Mouse (Mus musculus): ENCODE data around the gene Hddc3. TPM values are rescaled to one million over a fixed set of nuclear protein-coding genes. Genes with fewer than 3 reads are reported as not detected.
"Not testable (repeated sequence)": the region's sequence is repeated elsewhere in the genome, so short reads cannot be mapped to it uniquely, and the experiment has no call there.

Hddc3 gene
- polyA plus RNA-seq, 1 experiment from 2014 or later: 24.9 TPM

- H3K27ac ChIP-seq (replicated peaks); H3K4me3 ChIP-seq; H3K9me3 ChIP-seq (replicated peaks); H3K27me3 ChIP-seq (ENCODE audit: low read depth, poor library complexity, severe bottlenecking); DNase-seq (ENCODE audit: low spot score): not testable (repeated sequence)
- 92% methylated on average over 4 of the region's 4 CpGs for WGBS
- peaks cover 65% of the 10 kb centered on the region for H3K36me3 ChIP-seq
- peaks cover 22% of the 10 kb centered on the region for H3K4me1 ChIP-seq
Measured at GRCm38 (mm10) chr7:80396427-80396826, 53.5 kb downstream of the Hddc3 start.

GRCm38 (mm10) chr7:80397986-80398385 is 55.1 kb downstream of the Hddc3 start:
- no peaks in the 10 kb centered on the region for H3K9me3 ChIP-seq (replicated peaks)
- H3K4me1 ChIP-seq: peaks cover 30% of the 10 kb centered on the region
- no peak overlapping the region for H3K4me3 ChIP-seq
- no peak for DNase-seq (ENCODE audit: low spot score)
- H3K36me3 ChIP-seq: peaks cover 49% of the 10 kb centered on the region
- 79% methylated on average over 9 of the region's 9 CpGs for WGBS
- H3K27me3 ChIP-seq (ENCODE audit: low read depth, poor library complexity, severe bottlenecking): peaks cover 7% of the 10 kb centered on the region; the same call in 1 of the 2 replicates
- H3K27ac ChIP-seq (replicated peaks): no peak overlapping the region

GRCm38 (mm10) chr7:80398654-80399444 is 55.9 kb downstream of the Hddc3 start:
- 72% methylated on average over 9 of the region's 9 CpGs for WGBS
- H3K27me3 ChIP-seq (ENCODE audit: low read depth, poor library complexity, severe bottlenecking): peaks cover 16% of the 10 kb centered on the region
- no peak overlapping the region for H3K27ac ChIP-seq (replicated peaks)
- H3K9me3 ChIP-seq (replicated peaks): no peaks in the 10 kb centered on the region
- no peak overlapping the region for H3K4me3 ChIP-seq
- peaks cover 41% of the 10 kb centered on the region for H3K36me3 ChIP-seq
- no peak for DNase-seq (ENCODE audit: low spot score)
- peaks cover 33% of the 10 kb centered on the region for H3K4me1 ChIP-seq

- 60% methylated on average over 5 of the region's 5 CpGs for WGBS
- H3K36me3 ChIP-seq: peaks cover 34% of the 10 kb centered on the region
- H3K4me3 ChIP-seq: no peak overlapping the region
- H3K27me3 ChIP-seq (ENCODE audit: low read depth, poor library complexity, severe bottlenecking): peaks cover 28% of the 10 kb centered on the region
- peak overlapping the region; percentile 38; the same call in 1 of the 2 replicates for H3K27ac ChIP-seq (replicated peaks)
- H3K9me3 ChIP-seq (replicated peaks): no peaks in the 10 kb centered on the region
- peaks cover 33% of the 10 kb centered on the region for H3K4me1 ChIP-seq
- no peak for DNase-seq (ENCODE audit: low spot score)
Measured at GRCm38 (mm10) chr7:80400099-80400498, 57.2 kb downstream of the Hddc3 start.

Other genes starting within 250 kb of the Hddc3 start
- 428 and 429 TPM in 2 replicates for gene Idh2, start 227.7 kb upstream of the Hddc3 start, polyA plus RNA-seq (2016; fragmentation: Nextera tagmentation; extraction: Ambion mirVana)
- 12.6 and 16.5 TPM in 2 replicates for gene Sema4b, start 156.3 kb upstream of the Hddc3 start, polyA plus RNA-seq (2016; fragmentation: Nextera tagmentation; extraction: Ambion mirVana)
- 63.3 and 77.6 TPM in 2 replicates for gene Cib1, start 110.3 kb upstream of the Hddc3 start, polyA plus RNA-seq (2016; fragmentation: Nextera tagmentation; extraction: Ambion mirVana)
- gene Gdpgp1, start 110.2 kb upstream of the Hddc3 start, polyA plus RNA-seq (2016; fragmentation: Nextera tagmentation; extraction: Ambion mirVana): 5.6 and 6.3 TPM in 2 replicates
- 0.68 and 0.94 TPM in 2 replicates for gene Ttll13, start 96.7 kb upstream of the Hddc3 start, polyA plus RNA-seq (2016; fragmentation: Nextera tagmentation; extraction: Ambion mirVana)
- gene Ngrn, start 81.9 kb upstream of the Hddc3 start, polyA plus RNA-seq (2016; fragmentation: Nextera tagmentation; extraction: Ambion mirVana): 44.8 and 48.9 TPM in 2 replicates
- 16.6 and 19.9 TPM in 2 replicates for gene Vps33b, start 73.5 kb upstream of the Hddc3 start, polyA plus RNA-seq (2016; fragmentation: Nextera tagmentation; extraction: Ambion mirVana)
- 253 and 279 TPM in 2 replicates for gene Prc1, start 48.7 kb upstream of the Hddc3 start, polyA plus RNA-seq (2016; fragmentation: Nextera tagmentation; extraction: Ambion mirVana)
- 12.6 and 13.4 TPM in 2 replicates for gene Rccd1, start 18.6 kb upstream of the Hddc3 start, polyA plus RNA-seq (2016; fragmentation: Nextera tagmentation; extraction: Ambion mirVana)
- 42.3 and 46.7 TPM in 2 replicates for gene Unc45a, start 2.1 kb upstream of the Hddc3 start, polyA plus RNA-seq (2016; fragmentation: Nextera tagmentation; extraction: Ambion mirVana)
- gene Man2a2, start 28.3 kb downstream of the Hddc3 start, polyA plus RNA-seq (2016; fragmentation: Nextera tagmentation; extraction: Ambion mirVana): 15.7 and 18.4 TPM in 2 replicates
- gene Fes, start 44.8 kb downstream of the Hddc3 start, polyA plus RNA-seq (2016; fragmentation: Nextera tagmentation; extraction: Ambion mirVana): 9.1 and 11.8 TPM in 2 replicates
- 3.0 and 3.9 TPM in 2 replicates for gene Furin, start 62.3 kb downstream of the Hddc3 start, polyA plus RNA-seq (2016; fragmentation: Nextera tagmentation; extraction: Ambion mirVana)
- 45.2 and 49.0 TPM in 2 replicates for gene Blm, start 192.0 kb downstream of the Hddc3 start, polyA plus RNA-seq (2016; fragmentation: Nextera tagmentation; extraction: Ambion mirVana)